ENCODE assay signal across 10 mouse cellular contexts in genomic region chr11:51938817-51939589, GRCm38 (mm10). TPM values are rescaled to one million over a fixed set of nuclear protein-coding genes. Genes with fewer than 3 reads are reported as not detected.
DNase-seq lines count a peak whose midpoint lies in the region; ATAC-seq lines count a peak whose summit lies in the region.
"Had no signal": no experiment of that assay in that cellular context is flagged by ENCODE, and none has a peak within 500 bp of the region (broad histone marks: within the 10 kb centered on the region; RNA-seq: fewer than 3 reads in every experiment).

No protein-coding gene starts in this region.

- no peak overlapping the region for H3K9ac ChIP-seq in liver, embryonic 15.5 days
- H3K9ac ChIP-seq: limb, embryonic 13.5 days had no signal

- no peaks in the 10 kb centered on the region for H3K4me1 ChIP-seq in liver, embryonic 15.5 days (replicated peaks)
- H3K4me1 ChIP-seq in hindbrain, embryonic 10.5 days (replicated peaks) = peaks cover 15% of the 10 kb centered on the region

- H3K9me3 ChIP-seq in liver, embryonic 15.5 days (replicated peaks) = no peaks in the 10 kb centered on the region
- H3K9me3 ChIP-seq in hindbrain, embryonic 10.5 days = no peaks in the 10 kb centered on the region
- H3K9me3 ChIP-seq: limb, embryonic 13.5 days had no signal

- no peaks in the 10 kb centered on the region; the same call in 1 of the 2 replicates for H3K27me3 ChIP-seq in liver, embryonic 15.5 days
- H3K27me3 ChIP-seq in hindbrain, embryonic 10.5 days (ENCODE audit: insufficient read depth, poor library complexity, severe bottlenecking) = no peaks in the 10 kb centered on the region
- H3K27me3 ChIP-seq: limb, embryonic 13.5 days; Patski had no signal

- H3K4me3 ChIP-seq in liver, embryonic 15.5 days (replicated peaks) = no peak overlapping the region
- no peak overlapping the region for H3K4me3 ChIP-seq in hindbrain, embryonic 10.5 days
- H3K4me3 ChIP-seq: limb, embryonic 13.5 days had no signal

- no peak overlapping the region for H3K4me2 ChIP-seq in liver, embryonic 15.5 days
- H3K4me2 ChIP-seq: limb, embryonic 13.5 days had no signal

- no peaks in the 10 kb centered on the region for H3K36me3 ChIP-seq in liver, embryonic 15.5 days (replicated peaks)
- H3K36me3 ChIP-seq in hindbrain, embryonic 10.5 days = no peaks in the 10 kb centered on the region
- H3K36me3 ChIP-seq: limb, embryonic 13.5 days had no signal

- 64% methylated on average over 12 of the region's 12 CpGs for WGBS in liver, embryonic 15.5 days (ENCODE audit: insufficient replicate concordance)
- WGBS in hindbrain, embryonic 10.5 days = 85% methylated on average over 12 of the region's 12 CpGs

- ATAC-seq in liver, embryonic 15.5 days (ENCODE audit: insufficient read depth) = peak; percentile 44; the same call in 1 of the 2 replicates

- no peak overlapping the region for H3K27ac ChIP-seq in liver, embryonic 15.5 days (replicated peaks)
- H3K27ac ChIP-seq in hindbrain, embryonic 10.5 days = no peak overlapping the region
- H3K27ac ChIP-seq: limb, embryonic 13.5 days had no signal

- DNase-seq in 416B (ENCODE audit: low read depth) = peak; percentile 98
- peak; percentile 61 for DNase-seq in CD4-positive helper T cell, adult 2 months (ENCODE audit: low read depth, low spot score)
- peak; percentile 22 for DNase-seq in spleen, adult 12 weeks (ENCODE audit: low spot score)
- DNase-seq in hindbrain, embryonic 10.5 days (ENCODE audit: low spot score) = no peak
- DNase-seq in cerebellum, adult 8-10 months = no peak
- no peak for DNase-seq in urinary bladder, postnatal 4 days (ENCODE audit: low spot score in 2 of 2)
- DNase-seq: kidney, postnatal 4 days had no signal

RNA-seq across cellular contexts. Expression of gene Cdkn2aipnl, which starts 28.5 kb away (rescaled TPM):
- 46.3 and 48.6 TPM in 2 replicates for polyA plus RNA-seq in liver, embryonic 15.5 days (2015; fragmentation: Nextera tagmentation; extraction: Ambion mirVana)
- polyA plus RNA-seq in hindbrain, embryonic 10.5 days (2016; fragmentation: Nextera tagmentation; extraction: Ambion mirVana) = 133 and 134 TPM in 2 replicates

Comparison
In these comparisons a context has a peak if more than half of its experiments do, and no peak if none do; other contexts are left out.
1. DNase-seq: peak in 416B (single experiment), CD4-positive helper T cell, adult 2 months (single experiment) and spleen, adult 12 weeks (single experiment); none in hindbrain, embryonic 10.5 days (single experiment), cerebellum, adult 8-10 months (single experiment) and urinary bladder, postnatal 4 days (0 of 2).